Mouse (Mus musculus) urinary bladder, adult 18-20 months (tissue): Measurements from ENCODE around the gene Ctf1.
"Not testable (repeated sequence)": the region's sequence is repeated elsewhere in the genome, so short reads cannot be mapped to it uniquely, and the experiment has no call there.

Experiments
- DNase-seq, 2 experiments: peaks; one replicate each; pipeline ENCODE4 v3.0.0; 2022; ENCODE audit warnings: low spot score in 2 of 2, mixed read lengths in 2 of 2

Gene Ctf1

DNA sequence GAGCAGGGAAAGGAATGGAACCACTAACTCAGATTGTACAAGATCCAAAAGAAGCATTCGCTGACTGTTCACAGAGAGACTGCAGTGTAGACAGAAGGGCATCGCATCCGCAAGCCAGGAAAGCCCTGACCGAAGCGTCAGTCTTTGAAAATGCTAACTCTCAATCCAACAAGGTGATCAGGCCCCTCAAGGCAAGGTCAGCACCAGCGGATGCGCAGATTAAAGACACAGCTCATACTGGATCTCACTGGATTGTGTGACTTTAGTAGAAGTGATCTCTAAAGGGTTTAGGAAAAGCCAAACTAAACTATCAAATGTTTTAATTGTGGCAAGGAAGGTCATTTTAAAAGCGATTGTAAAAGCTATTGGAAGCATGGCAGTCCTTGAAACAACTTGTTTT lies 19.2 kb upstream of the Ctf1 start:
- no peak for DNase-seq

DNA sequence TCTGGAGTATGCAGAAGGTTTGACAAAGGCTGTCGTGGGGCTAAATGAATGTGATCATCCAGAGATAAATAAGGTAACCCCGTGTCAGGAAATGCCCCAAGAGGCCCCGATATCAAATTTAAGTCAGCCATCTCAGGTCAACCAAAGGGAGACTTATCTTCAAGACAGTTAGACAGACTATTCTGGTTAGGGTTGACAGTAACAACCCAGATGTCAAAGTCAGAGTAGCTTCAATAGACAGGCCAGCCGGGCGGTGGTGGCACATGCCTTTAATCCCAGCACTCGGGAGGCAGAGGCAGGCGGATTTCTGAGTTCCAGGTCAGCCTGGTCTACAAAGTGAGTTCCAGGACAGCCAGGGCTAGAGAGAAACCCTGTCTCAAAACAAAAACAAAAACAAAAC lies 18.8 kb upstream of the Ctf1 start:
- not testable (repeated sequence) for DNase-seq

DNA sequence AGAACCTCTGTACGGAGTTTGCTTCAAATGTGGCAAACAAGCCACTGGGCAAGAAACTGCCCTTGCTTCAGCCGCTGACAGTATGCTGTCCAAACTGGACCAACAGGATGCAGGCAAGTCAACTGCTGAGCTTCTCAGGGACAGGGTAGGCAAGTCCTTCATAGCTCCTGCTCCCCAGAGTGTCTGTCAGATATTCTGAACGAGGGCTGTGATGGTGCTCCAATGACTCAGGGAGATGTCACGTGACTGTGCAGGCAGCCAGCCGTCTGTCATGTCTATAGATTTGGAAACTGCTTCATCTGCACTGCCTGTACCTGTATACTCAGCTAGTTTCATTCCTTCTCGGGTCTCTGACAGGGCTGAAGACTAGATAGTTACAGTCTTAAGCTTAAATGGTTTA lies 13.6 kb upstream of the Ctf1 start:
- no peak for DNase-seq

DNA sequence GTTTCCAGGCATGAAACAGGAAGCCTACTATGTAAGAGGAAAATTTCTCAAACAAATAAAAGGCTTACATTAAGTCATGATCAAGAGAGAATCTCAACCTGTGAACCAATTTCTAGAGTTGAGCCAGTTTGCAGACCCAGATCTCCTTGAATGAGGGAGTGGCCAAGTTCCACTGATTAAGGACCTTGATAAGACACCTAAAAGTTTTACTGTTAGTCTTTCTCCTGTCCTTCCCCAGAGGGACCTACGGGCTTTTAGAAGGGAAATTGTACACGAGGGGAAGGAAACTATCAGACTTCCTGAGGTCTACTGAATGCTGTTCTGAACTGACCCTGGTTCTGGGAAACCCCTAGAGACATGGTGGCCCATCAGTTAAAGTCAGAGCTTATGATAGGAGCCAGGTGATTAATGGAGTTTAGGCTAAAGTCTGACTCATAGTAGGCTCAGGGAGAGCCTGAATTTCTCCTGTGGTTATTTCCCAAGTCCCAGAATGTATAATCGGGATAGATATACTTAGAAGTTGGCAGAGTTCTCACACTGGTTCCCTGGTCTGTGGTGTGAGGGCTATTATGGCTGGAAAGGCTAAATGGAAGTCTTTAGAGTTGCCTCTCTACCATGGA lies 11.7 kb upstream of the Ctf1 start:
- DNase-seq: no peak

DNA sequence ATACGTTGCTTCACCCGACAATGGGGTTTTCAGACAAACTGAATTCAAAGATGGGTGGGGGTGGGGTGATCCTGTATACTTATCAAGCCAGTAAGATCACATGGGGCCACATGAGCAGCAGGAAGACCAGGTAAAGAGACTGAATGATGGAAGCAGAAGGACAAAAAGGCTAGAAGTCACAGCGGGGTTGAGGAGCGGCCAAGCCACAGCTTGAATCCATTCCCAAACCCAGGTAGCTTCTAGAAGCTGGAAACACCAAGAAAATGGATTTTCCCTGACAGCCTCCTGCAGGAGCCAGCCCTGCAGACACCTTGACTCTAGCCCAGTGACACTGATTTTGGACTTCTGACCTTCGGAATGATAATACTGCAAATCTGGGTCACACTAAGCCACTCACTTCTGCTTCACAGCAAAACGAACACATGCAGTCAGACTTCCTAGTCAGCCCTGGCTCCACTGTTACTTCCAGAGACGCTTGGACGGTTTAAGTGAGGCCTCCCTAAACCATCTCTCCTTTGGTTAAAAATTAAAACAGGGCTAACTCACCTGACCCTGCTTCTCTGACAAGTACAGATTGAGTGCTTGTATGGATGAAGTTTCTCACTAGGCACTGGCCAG lies 8.9 kb upstream of the Ctf1 start:
- DNase-seq: no peak

DNA sequence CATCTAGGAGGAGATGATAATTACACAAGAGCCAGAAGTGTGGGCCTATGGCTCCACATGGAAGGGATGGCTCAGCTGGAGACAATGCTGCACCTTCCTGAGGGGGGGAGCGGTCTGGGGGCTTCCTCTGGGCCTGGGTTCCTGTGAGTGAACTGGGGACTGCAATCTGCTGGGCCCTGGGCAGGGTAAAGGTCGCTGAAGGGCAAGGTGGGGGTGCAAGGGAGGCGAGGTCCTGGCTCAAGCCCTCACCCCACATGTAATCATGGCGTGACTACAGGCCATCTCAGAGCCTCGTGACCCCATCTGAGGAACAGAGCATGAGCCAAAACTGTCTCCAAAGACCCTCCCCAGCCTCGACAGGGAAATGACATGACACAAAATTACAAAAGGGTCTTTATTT lies 7.9 kb upstream of the Ctf1 start:
- no peak for DNase-seq

DNA sequence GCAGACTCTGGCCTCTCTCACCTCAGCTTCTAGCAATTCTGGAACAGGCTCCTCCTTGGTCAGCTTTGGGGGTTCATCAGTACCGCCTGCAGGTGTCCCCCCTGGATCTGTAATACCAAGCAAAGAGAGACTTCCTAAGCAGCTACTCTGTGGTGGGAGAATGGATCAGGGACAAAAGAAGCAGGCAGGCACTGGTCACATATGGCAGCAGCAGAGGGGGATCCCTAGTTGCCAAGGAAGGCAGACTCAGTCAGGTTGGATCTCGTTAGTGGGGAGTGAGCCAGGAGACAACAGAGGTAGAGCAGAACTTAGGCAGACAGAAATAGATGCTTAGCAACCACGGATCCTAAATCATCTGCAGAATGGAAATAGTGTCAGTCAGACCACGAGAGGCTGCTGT lies 6.8 kb upstream of the Ctf1 start:
- no peak for DNase-seq

DNA sequence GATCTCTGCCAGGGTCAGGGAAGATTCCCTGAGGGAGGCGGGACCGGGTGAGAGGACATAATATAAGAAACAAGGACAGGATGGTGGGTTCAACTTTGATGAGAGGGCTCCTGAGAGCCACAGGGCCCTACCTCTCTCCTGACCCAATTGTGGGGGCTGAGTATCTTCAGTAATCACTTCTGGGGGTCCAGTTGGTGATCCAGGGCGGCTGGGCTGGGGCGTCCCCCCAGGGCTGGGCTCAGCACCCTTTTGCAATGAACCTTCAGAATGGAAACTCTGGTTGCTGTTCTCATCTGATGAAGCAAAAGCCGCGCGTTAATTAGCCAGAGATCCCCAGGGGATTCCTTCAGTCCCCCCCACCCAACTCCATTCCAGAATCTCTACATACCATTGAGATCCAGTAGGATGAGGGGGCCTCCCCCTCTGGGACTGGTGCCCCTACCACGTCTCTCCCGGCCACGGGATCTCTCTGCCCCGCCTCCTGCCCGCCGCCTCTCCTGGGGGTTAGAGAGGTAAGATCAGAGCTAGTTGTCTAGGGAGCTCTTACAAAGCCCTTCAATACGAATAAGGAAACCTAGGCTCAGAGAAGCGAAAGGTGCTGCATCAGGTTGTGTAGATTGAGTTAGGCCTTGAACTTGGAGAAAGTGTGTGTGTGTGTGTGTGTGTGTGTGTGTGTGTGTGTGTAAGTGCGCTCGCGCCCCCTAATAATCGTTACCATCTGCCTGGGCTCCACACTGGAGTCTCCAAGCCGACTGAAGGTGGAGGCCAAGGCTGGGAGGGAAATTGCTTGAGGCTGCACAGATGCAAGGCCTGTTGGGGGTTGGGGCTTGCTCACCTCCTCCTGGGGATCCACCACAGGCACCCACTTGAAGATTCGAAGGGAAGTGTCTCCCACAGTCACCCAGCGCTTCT lies 5.2 kb upstream of the Ctf1 start:
- no peak for DNase-seq

DNA sequence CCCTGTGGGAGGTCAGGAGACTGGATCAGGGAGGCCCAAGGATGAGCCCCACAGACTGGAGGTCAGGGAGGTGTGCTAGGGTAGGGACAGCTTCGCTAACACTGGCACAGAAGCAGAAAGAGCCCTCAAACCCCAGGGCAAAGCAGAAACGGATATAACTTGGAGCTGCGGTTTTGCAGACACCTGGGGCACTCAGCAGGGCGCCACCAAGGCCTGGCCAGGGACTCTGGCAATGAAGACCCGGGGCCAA lies 4.7 kb upstream of the Ctf1 start:
- no peak for DNase-seq

DNA sequence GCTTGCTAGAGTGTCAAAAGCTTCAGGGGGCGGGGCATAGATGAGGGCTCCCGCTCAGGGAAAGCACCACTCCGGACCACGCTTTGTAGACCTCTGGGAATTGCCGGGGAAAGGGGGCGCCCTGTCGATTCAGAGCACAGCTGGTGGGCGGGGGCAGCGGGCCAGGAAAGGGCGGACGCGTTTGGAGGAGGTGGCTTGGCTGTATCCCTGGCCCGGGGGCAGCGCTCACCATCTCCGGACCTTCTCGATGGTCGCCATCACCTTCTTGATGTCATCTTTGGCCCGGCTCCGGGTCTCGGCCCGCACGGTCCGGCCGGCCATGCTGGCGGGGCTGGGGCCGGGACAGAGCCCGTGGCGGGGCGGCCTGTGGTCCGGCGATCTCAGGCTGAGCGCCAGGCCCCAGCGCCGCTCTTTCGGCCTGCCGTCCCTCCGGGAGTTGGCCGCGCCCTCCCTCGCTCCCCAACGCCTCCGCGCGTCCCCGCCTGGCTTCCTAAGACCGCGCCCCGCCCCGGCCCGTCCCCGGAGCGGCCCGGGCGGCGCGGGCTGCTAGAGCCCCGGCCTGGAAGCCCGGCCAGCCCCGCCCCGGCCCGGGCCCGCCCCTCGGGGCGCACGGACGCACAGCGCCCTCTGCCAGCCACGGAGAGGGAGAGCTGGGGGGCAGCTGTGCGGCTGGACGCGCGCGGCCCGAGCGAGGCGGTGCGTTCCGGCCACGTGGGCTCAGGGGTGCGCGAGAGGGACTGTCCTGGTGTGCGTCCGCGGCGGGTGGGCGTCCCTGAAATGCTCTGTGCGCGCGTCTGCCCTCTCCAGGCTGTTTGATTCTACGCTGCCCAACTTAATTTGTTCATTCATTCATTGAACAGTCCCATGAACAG lies 4.1 kb upstream of the Ctf1 start, which contains the start of gene Bcl7c:
TSS of gene Bcl7c (minus strand) at position 727 of the 872 bp plus-strand sequence.
- DNase-seq: peak; percentile 78 to 84

DNA sequence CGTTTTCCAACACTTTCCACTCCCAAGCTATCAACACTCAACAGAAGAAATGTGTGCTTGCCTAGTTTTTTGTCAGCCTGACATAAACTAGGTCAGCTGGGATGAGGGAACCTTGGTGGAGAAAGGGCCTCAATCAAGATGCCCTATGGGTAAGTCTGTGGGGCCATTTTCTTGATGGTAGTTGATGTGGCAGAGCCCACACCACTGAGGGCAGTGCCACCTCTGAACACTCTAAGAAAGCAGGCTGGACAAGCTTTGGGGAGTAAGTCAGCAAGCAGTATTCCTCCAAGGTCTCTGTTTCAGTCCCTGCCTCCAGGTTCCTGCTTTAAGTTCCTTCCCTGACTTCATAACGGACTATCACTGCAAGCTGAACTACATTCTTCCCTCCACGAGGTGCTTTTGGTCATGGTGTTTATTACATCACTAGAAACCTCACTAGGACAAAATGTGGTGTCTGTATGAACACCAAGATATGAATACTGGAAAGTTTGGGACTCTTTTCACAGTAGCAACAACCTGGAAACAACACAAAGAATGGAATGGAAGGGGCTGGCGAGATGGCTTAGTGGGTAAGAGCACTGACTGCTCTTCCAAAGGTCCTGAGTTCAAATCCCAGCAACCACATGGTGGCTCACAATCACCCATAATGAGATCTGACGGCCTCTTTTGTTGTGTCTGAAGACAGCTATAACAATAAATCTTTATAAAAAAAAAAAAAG lies 3.1 kb upstream of the Ctf1 start:
- DNase-seq: no peak

DNA sequence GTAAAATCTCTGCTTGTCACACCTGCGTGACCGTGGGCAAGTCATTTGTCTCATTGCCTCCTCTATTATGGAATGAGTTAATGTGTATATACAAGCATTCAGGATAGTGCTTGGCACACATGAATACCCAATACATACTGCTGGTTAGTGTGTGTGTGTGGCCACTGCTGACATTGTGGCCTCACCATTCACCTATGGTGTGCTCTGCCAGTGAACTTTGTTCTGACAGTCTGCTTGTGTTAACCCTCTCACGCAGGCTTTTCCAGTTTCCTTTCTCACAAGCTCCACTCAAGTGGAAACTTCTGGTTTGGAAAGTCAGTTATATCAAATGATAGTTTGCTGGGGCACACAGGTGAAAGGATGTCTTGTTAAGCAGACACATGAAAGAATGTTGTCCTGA lies 1.5 kb upstream of the Ctf1 start:
- no peak for DNase-seq

DNA sequence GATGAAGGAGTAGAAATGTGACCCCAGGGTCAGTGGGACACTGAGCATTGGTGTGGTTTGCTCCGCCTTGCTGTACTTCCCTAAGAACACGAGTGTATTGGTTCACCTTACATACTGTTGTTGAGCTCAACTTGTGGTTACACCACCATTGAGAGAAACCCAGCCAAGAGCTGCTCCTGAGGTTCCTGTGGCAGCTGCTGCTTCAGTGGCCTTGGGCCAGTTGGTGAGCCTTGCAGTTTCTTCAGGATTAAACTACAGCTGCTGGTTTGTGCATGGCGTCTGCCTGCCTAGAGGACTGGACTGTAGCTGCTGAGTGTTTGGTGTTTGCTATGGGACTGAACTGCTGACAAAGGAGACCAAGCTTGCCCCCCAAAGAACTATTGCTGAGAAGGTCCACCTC lies 1.1 kb upstream of the Ctf1 start:
- DNase-seq: no peak

DNA sequence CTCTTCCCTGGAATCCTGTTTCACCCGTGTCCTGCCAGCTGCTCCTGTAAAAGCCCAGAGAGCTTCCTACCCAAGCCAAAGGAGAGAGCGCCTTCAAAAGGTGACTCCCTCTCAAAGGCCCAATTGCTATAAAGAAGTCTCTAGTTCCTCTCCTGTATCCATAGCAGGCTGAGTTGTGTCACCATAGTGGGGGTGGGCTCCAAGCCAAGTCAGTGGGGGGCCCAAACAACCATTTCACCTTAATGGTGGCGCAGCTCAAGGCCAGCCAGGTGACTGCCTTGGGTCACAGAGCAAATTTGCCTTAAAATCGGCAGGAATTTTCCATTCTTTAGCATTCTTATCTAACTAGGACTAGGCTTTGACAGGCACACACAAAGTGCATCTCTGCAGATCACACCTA lies 2.3 kb downstream of the Ctf1 start:
- DNase-seq: no peak

DNA sequence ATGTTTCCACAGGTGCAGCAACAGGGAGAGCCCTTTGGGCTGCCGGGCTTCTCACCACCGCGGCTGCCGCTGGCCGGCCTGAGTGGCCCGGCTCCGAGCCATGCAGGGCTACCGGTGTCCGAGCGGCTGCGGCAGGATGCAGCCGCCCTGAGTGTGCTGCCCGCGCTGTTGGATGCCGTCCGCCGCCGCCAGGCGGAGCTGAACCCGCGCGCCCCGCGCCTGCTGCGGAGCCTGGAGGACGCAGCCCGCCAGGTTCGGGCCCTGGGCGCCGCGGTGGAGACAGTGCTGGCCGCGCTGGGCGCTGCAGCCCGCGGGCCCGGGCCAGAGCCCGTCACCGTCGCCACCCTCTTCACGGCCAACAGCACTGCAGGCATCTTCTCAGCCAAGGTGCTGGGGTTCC lies 4.5 kb downstream of the Ctf1 start:
- peak; percentile 41 to 61 for DNase-seq

DNA sequence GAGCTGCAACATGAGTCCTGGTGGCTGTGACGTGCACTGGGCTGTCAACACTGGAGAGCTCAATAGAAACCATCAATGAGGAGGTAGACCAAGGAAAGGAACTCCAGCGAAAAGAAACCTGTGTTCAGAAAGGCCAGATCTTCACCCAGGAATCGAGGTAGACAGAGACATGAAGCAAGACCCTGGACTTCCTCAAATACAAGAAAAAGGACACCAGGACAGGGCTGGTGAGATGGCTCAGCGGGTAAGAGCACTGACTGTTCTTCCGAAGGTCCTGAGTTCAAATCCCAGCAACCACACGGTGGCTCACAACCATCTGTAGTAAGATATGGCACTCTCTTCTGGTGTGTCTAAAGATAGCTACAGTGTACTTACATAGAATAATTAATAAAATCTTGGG lies 5.8 kb downstream of the Ctf1 start:
- DNase-seq: no peak

DNA sequence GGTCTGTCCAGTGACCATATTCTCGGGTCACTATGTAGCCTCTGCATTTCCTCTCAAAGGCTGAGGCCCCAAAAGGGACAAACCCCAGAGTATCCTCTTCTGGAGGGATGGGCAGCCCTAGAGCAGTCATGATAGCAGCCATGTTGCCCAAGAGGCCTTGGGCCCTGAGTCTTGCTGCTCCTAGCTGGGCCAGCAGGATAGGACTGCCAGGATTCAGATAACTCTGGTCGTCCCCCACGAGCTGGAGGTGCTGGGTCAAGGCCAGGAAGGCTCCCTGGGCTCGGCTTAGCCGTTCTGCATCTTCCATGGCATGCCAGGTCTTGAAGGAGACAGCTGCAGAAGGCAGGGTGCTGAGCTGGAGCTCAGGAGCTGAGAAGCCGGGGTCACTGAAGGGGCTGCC lies 6.7 kb downstream of the Ctf1 start:
- no peak for DNase-seq

DNA sequence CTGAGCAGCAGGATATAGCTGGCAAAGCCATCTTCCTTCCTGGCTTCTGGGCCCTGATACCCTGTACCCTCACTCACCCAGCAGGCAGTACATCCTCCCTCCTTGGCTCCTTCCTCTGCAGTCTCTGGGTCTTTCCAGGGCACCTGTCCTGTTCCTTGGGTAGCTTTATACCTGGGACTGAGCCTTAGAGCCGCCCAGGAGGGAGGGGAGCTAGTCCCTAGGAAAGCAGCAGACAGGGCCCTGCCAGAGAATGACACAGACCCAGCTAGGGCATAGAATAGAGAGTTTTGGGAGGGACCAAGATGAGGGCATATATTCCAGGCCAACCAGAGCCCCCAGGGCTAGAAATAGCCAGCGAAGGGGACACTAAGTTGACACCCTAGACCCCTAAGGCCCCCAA lies 13.0 kb downstream of the Ctf1 start:
- no peak for DNase-seq

DNA sequence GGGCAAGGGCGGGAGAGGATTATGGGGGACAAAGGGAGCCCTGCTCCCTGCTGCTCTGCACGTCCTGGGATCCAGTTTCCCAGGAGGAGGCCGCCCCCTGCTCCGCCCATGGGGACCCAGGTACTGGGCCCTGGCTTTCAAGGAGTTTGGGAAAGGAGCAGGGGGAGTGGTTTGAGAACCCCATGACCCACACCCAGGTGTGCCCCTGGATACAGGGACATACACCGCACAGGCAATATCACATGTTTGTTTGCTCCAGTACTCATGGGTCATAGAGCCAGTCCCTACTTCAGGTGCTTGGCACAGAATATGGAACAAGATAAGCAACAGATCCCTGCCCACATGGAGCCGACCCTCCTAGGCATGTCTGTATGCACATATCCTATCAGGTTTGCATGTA lies 13.4 kb downstream of the Ctf1 start:
- DNase-seq: no peak

DNA sequence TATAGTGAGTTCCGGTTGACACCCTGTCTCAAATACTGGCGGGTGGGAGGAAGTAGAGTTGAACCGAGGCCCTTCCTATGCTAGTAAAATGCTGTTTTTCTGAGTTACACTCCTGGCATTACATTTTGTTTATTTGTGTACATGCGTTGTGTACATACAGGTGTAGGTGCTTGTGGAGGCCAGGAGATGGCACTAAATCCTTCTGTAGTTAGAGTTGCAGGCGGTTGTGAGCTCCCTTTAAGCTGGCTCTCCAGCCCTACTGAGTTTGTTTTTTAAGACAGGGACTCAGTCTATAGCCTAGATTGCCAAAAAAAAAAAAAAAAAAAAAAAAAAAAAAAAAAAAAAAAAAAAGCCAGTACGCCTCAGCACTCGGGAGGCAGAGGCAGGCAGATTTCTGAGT lies 15.4 kb downstream of the Ctf1 start:
- no peak for DNase-seq

DNA sequence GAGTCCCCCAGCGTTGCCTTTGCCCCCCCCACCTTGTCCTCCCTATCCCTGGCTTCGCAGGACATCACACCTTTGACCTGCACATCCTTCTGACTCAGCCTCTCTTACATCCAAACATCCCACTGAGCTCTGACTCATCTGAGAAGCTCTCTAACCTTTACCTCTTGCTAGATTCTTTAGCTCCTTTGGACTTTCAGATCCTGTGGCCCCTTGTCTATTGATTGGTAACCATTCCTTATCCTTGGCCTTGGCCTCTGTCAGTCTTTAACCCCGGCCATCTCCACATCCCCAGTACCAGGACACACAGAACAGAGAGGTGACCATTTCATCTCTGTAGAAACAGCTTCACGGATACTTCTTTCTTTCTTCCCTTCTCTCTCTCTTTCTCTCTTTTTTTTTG lies 17.6 kb downstream of the Ctf1 start:
- DNase-seq: no peak

DNA sequence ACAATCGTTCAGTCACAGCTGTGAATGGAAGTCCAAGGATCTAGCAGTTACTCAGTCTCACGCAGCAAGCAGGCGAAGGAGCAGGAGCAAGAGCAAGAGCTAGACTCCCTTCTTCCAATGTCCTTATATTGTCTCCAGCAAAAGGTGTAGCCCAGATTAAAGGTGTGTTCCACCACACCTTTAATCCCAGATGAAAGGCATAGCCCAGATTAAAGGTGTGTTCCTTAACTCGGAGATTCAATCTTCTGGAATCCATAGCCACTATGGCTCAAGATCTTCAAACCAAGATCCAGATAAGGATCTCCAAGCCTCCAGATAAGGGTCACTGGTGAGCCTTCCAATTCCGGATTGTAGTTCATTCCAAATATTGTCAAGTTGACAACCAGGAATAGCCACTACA lies 19.5 kb downstream of the Ctf1 start, which contains the start of gene Ctf2:
TSS of gene Ctf2 (minus strand) at position 101 of the 400 bp plus-strand sequence.
- not testable (repeated sequence) for DNase-seq
